Mouse (Mus musculus) embryonic stem cell, embryonic (primary cell): ENCODE results near the gene Rtel1.

Source experiments
- CTCF ChIA-PET, 4 experiments: fragments of 300-600 bp in 2 of 4; fragments of 350-600 bp in 2 of 4; sonication (Branson Sonifier 250); formaldehyde crosslinking; loops; one replicate each; lab custom pipeline; 2022; ENCODE audit warnings: inconsistent platforms in 2 of 4; lab: Charles Lee
- POLR2A ChIA-PET, 4 experiments: fragments of 300-600 bp in 2 of 4; fragments of 350-600 bp in 2 of 4; sonication (Branson Sonifier 250); formaldehyde crosslinking; loops; one replicate each; lab custom pipeline; 2022; ENCODE audit warnings: antibody characterized with exemption in 4 of 4, inconsistent platforms in 1 of 4; lab: Charles Lee

The Rtel1 gene

DNA sequence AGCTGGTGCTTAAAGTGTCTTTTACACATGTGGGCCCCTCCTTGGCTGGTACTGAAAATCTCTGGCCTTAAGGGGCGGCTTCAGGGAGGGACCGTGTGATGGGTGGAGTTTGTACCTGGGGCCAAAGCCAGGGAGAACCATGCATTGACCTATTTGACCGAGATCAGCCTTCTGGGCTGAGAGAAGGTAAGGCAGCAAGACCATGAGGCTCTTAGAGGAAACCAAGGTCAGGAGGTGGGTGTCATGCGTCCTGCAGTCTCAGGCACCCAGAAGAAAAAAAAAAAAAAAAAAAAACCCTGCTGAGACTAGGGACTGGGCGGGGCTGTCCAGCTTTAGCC is 6.6 kb upstream of the Rtel1 start:
- ChIA-PET POLR2A (interaction anchor here in 3 of 4 experiments (0.6 to 2.1 kb wide), 12 partner anchors 9 to 673 kb away, joined by 3 to 13 read pairs (median 3); no protein-coding TSS in a partner anchor), CTCF (interaction anchor here in 1 of 4 experiments (0.6 kb wide), 3 partner anchors 17 to 1390 kb away, joined by 3 to 4 read pairs (median 3); no protein-coding TSS in a partner anchor)

DNA sequence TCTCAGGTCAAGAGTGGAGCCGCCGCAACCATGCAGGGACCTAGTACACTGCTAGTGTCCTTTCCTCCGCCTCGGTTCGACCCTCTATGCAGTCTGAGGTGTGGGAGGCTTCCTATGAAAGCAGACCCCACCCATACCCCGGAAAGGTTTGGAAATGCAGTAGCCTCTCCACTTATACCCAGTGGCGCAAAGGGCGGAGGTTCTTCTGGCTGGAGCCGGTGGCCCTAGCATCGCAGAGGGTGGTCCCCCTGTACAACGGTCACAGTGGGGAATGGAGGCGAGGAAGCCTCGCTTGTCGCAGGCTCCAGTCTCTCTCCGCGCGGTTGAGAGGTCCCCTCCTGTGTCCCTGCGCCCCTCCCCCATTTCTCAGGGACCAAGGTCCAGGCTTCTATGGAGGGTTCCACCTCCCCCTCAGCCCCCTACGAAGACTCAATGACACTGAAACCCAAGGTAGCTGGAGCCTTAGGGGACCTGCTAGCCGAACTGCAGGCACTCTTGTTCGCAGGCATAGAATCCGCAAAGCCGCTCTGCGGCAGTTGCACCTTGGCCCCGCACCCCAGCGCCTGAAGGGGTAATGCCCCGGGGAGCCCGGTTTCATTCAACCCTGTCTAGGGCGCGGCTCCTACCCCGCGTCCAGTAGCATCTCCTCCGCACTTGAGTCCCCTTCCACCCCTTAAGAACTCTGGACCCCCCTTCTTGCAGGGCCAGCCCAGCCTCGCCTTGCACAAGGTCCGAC is 6.0 kb upstream of the Rtel1 start:
- ChIA-PET CTCF (interaction anchor here in 3 of 4 experiments (0.6 to 1.0 kb wide), 4 partner anchors 149 to 1390 kb away, joined by 3 to 6 read pairs (median 3); no protein-coding TSS in a partner anchor), POLR2A (interaction anchor here in 3 of 4 experiments (0.5 to 2.1 kb wide), 16 partner anchors 8 to 674 kb away, joined by 3 to 13 read pairs (median 4); partner anchors contain the start of genes Arfrp1 (in 2 of the 3), Ppdpf (in 1 of the 3), Tpd52l2 (in 1 of the 3) and Zgpat (in 1 of the 3))

DNA sequence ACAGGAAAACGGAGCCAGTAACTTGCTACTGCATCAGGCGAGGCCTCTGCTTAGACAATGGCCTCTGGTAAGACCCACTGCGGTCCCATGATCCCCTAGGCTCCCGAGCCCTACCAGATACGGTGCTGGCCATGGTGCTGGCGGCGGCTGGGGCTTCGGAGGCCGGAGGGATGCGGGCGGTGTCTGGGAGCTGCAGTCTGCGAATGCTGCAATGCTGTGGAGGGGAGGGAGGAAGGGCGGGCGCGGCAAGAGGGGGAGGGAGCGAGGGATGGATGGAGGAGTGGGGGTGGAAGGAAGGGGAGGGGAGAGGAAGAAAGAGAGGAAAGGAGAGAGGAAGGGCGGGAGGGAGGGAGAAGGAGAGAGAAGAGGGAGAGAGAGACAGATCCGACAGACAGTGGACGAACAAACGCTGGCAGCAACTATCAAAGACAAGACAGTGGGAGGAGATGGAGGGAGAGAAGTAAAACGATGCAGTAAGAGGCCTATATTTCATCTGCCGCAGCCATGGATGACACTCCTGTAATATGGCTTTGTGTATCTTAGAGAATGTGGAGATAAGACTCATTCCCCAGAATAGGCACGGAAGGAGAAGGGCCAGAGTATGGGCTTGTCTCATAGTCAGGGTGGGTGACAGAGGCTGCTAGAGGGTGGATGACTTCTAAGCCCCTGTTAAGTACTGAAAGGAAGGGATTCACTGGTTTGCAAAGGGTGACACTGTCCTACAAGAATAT is 5.3 kb upstream of the Rtel1 start, which contains the start of gene Stmn3:
TSS of gene Stmn3 (minus strand) at position 421 of the 731 bp plus-strand sequence.
- ChIA-PET POLR2A (interaction anchor here in 3 of 4 experiments (0.5 to 2.0 kb wide), 14 partner anchors 9 to 287 kb away, joined by 3 to 8 read pairs (median 3); partner anchors contain the start of genes Arfrp1 (in 2 of the 3), Ppdpf (in 1 of the 3), Tpd52l2 (in 1 of the 3) and Zgpat (in 1 of the 3)), CTCF (interaction anchor here in 2 of 4 experiments (0.6 to 1.0 kb wide), 2 partner anchors 209 to 365 kb away, joined by 3 to 6 read pairs; no protein-coding TSS in a partner anchor)

DNA sequence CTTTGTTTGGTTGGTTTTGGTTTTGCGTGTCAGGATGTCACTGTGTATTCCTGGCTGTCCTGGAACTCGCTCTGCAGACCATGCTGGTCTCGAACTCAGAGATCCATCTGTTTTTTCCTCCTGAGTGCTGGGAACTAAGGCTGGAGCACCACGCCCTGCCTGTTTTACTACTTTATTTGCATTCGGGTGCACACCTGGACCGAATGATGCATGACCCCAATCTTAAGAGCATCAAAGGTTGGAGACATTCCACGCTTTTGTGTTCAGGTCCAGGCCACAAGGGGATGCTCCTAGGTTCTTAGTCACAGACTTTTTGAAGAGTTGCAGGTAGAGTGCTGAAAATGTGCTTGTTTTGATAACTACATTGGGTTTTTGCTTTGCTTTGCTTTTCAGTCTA is 562 bp downstream of the Rtel1 start:
- POLR2A ChIA-PET = interaction anchor here (0.6 to 9.0 kb wide), 33 partner anchors 7 to 281 kb away, joined by 3 to 103 read pairs (median 5); partner anchors contain the start of genes Arfrp1 (in 3 of the 4), Zgpat (in 3 of the 4), Ppdpf (in 2 of the 4) and Fndc11 (in 1 of the 4)
- CTCF ChIA-PET = interaction anchor here (0.6 to 3.2 kb wide), 11 partner anchors 12 to 359 kb away, joined by 3 to 16 read pairs (median 4); partner anchors contain the start of gene Ppdpf (in 3 of the 4)

DNA sequence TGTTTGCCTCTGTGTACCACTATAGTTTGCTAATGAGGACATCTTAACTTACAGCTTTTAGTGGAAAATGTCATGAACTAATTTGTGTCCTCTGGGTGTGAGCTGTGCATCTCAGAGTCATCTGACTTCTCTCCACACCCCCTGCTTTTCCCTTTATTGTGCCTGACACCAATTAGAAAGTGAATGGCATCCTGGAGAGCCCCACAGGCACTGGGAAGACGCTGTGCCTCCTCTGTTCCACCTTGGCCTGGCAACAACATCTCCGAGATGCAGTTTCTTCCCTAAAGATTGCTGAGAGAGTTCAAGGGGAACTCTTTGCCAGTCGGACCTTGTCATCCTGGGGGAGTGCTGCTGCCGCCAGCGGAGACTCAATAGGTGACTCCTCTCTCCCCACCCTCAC is 2.6 kb downstream of the Rtel1 start:
- CTCF ChIA-PET = interaction anchor here (0.5 to 1.5 kb wide), 5 partner anchors 12 to 135 kb away, joined by 3 to 5 read pairs (median 3); partner anchors contain the start of gene Ppdpf (in 1 of the 4)
- POLR2A ChIA-PET = interaction anchor here in 3 of 4 experiments (1.1 to 9.0 kb wide), 15 partner anchors 10 to 198 kb away, joined by 3 to 103 read pairs (median 4); partner anchors contain the start of genes Dnajc5 (in 1 of the 3) and Ppdpf (in 1 of the 3)

DNA sequence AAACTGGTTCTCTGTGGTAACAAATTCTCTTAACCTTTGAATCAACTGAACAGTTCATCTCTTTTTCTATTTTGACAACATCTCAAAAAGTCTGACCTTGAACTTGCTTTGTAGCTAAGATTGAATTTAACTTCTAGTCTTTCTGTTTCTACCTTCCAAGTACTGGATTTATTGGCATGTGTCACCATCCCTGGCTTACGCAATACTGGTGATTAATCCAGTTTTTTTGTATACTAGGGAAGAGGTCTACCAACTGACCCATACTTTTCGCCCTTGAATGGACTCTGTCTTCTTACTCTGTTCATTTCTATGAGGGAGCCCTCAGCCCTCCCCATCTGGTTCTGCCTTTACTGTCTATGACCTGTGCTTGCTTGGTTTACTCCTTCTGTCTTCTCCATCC is 6.6 kb downstream of the Rtel1 start:
- ChIA-PET CTCF (no interaction called here), POLR2A (interaction anchor here in 2 of 4 experiments (1.1 to 9.0 kb wide), 3 partner anchors 6 to 31 kb away, joined by 3 to 103 read pairs (median 22); no protein-coding TSS in a partner anchor)

DNA sequence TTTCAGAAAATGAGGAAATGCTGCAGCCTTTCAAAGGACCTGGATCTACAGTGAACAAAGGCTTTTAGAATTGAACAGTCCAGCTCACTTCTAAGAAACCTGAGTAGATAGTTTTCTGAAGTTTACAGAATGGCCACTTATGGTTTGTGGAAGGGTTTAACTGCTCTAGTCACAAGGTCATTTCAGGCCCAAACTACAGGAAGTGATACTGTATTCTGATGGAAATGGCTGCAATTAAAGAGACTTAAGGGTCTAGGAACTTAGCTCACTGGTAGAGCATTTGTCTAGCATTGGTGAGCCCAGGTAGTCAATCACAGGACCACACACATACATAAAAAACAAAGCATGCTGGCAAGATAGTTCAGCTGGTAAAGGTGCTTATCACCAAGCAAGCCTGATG is 13.0 kb downstream of the Rtel1 start:
- POLR2A ChIA-PET = interaction anchor here (0.6 to 7.2 kb wide), 30 partner anchors 9 to 421 kb away, joined by 3 to 103 read pairs (median 4); partner anchors contain the start of genes Arfrp1 (in 2 of the 4), Rtel1 (in 2 of the 4), Dnajc5 (in 1 of the 4) and Ppdpf (in 1 of the 4)
- CTCF ChIA-PET = interaction anchor here in 3 of 4 experiments (0.7 to 3.3 kb wide), 7 partner anchors 13 to 175 kb away, joined by 3 to 43 read pairs (median 7); partner anchors contain the start of genes Ppdpf (in 2 of the 3) and Rtel1 (in 1 of the 3)

DNA sequence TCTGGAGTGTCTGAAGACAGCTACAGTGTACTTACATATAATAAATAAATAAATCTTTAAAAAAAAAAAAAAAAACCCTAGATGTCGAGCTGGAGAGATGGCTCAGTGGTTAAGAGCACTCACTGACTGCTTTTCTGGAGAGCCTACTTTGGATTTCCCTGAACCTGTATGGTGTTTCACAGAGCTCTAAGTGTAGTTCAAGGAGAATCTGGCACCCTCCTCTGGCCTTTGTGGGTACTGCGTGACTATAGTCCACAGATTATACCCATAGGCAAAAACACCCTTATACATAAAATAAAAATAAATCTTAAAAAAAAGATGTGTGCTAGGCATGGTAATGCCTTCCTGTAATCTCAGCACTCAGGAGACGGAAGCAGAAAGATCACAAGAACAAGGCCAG is 14.5 kb downstream of the Rtel1 start:
- CTCF ChIA-PET = interaction anchor here (0.6 to 3.3 kb wide), 35 partner anchors 9 to 449 kb away, joined by 3 to 43 read pairs (median 4); partner anchors contain the start of genes Ppdpf (in 3 of the 4), Rtel1 (in 1 of the 4) and Tcea2 (in 1 of the 4)
- POLR2A ChIA-PET = interaction anchor here in 3 of 4 experiments (0.6 to 7.2 kb wide), 24 partner anchors 8 to 223 kb away, joined by 3 to 103 read pairs (median 6); partner anchors contain the start of genes Ppdpf (in 2 of the 3), Zgpat (in 2 of the 3), Arfrp1 (in 1 of the 3) and Rtel1 (in 1 of the 3)

DNA sequence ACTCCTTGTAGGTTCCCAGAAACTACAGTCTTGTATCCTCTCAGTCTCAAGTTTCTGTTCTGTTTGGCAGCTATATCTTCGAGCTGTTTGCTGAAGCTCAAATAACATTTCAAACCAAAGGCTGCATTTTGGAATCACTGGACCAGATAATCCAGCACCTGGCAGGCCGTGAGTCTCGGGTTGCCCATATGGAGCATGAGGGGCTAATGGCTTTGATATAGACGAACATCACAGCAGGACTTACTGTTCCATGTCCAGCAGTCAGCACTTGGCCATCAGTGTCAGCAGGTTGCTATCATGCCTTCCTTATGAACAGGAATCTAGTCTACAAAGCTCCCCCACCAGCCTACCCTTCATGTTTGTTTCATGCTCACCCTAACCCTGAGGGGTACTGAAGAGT is 20.9 kb downstream of the Rtel1 start:
- ChIA-PET CTCF (no interaction called here), POLR2A (interaction anchor here in 1 of 4 experiments (0.9 to 3.8 kb wide), 4 partner anchors 11 to 111 kb away, joined by 3 to 25 read pairs (median 5); no protein-coding TSS in a partner anchor)

DNA sequence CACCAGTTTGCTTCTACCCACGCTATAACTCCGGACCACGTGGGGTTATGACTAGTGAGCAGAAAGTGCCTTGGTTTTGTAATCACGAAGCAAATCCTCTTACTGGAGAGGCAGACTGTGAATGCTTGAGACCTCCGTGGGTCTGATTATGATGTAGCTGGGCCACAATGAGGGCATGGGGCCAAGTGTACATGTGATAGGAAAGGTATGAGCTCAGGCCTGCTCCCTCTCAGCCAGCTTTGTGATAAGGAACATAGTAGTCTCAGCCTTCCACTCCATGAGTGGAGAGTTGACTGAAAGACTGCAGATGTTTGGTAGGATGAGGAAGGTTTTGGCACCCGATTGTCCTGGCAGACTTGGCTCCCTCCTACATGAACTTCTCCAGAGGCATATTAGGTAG is 23.2 kb downstream of the Rtel1 start:
- CTCF ChIA-PET = no interaction called here

DNA sequence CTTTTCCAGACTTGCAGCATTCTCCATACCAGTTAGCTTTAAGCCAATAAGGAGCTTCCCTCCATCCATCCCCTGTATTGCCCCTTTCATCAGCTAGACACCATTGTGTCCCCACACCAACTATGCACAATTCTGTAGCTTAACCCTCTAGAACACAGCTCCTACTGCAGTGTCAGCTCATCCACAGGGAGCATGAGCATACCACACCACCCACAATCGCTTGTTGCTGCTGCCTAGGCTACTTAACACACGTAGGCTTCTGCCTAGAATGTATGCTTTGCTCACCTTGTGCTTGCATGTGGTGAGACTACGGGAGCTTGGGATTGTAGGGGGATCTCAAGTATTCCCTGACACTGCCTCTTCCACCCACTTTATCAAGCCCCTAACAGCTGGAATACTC is 37.2 kb downstream of the Rtel1 start:
- POLR2A ChIA-PET = interaction anchor here (0.5 to 5.1 kb wide), 24 partner anchors 8 to 467 kb away, joined by 3 to 29 read pairs (median 4); partner anchors contain the start of genes Arfrp1 (in 2 of the 4), Zgpat (in 2 of the 4), Rtel1 (in 1 of the 4) and Tcea2 (in 1 of the 4)
- CTCF ChIA-PET = interaction anchor here in 3 of 4 experiments (1.1 to 2.3 kb wide), 5 partner anchors 13 to 171 kb away, joined by 3 to 8 read pairs (median 4); no protein-coding TSS in a partner anchor

More for the DNA sequence above, 23.2 kb downstream of the Rtel1 start:
- POLR2A ChIA-PET = interaction anchor here in 2 of 4 experiments (0.8 to 1.1 kb wide), 2 partner anchors 25 to 654 kb away, joined by 3 to 8 read pairs; no protein-coding TSS in a partner anchor

DNA sequence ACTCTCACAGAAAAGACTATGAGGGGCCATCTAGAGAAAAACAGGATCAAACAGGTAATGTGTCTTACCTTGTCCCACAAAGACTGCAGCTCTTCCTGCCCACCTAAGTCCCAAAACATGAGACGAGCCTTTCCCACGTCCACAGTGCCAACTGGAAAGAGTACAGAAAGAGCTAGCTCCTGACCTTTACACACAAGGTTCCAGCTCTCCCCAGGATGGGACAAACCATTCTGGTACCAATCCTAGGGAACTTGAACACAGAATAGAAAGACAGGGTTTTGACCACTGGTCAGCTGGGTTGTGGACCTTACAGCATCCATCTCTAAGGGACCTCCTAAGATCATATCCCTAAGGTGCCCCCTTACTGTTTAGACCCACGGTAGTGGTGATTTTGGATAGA is 44.4 kb downstream of the Rtel1 start:
- CTCF ChIA-PET = no interaction called here
- POLR2A ChIA-PET = interaction anchor here in 3 of 4 experiments (0.5 to 2.3 kb wide), 7 partner anchors 12 to 235 kb away, joined by 3 to 9 read pairs (median 6); partner anchors contain the start of genes Dnajc5 (in 1 of the 3), Samd10 (in 1 of the 3) and Tpd52l2 (in 1 of the 3)

DNA sequence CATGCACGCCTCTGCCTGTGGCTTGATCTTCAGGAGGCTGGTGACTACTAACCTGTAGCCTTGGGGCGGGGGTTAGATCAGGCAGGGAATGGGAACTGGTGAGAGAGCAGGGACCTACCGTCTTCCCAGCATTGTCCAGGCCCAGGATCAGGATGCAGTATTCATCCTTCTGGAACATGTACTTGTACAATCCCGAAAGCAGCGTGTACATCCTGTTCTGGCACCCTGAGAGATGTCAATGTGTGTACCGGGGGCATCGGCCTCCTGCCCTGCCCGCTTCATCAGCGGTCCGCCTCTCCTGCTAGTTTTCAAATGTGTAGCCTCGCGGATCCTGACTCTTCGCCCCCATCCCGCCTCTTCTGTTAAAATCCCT is 44.9 kb downstream of the Rtel1 start:
- POLR2A ChIA-PET = interaction anchor here (0.6 to 2.3 kb wide), 16 partner anchors 8 to 314 kb away, joined by 3 to 14 read pairs (median 5); partner anchors contain the start of genes Rtel1 (in 3 of the 4), Ppdpf (in 1 of the 4) and Tpd52l2 (in 1 of the 4)
- CTCF ChIA-PET = interaction anchor here in 1 of 4 experiments (0.9 to 1.3 kb wide), 4 partner anchors 45 to 314 kb away, joined by 3 to 6 read pairs (median 4); partner anchors contain the start of genes Ppdpf and Rtel1

DNA sequence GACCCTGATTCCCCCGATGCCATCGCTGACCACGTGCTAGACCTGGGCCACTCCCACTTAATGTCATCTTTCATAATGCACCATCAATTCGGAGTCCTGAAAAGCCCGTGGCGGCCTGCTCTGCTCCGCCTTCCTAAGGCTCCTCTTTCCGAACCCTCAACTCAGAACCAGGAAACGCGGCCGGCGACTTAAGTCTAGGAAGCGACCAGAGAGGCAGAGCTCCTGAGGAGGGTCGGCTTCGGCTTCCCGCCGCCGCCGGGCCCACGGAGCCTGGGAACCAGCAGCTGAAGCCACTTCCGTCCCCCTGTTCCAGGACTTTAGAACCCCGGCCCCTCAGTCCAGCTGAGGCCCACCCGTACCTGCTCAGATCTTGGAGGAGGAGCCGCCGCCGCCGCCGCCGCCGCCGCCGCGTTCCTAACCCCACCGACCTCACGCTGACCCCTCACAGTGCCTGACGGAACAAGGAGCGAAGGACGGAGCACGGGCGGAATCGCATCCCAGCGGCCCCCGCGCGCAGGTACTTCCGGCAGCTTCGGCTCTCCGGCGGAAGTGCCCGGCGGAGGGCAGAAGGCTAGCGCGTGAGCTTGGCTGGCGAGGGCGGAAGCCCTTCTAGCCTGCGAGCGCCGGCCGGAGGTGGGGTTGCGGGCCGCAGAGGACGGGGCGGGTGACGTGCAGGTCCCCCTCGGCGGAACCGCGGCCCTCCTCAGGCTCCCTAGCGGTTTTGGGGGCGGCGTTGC is 45.5 kb downstream of the Rtel1 start, which contains the start of the genes Zgpat and Arfrp1:
TSS of gene Zgpat (plus strand) at position 69 of the 737 bp plus-strand sequence.
TSS of gene Arfrp1 (minus strand) at position 545 of the 737 bp plus-strand sequence.
- ChIA-PET POLR2A (interaction anchor here (0.5 to 2.3 kb wide), 45 partner anchors 9 to 314 kb away, joined by 3 to 14 read pairs (median 4); partner anchors contain the start of genes Rtel1 (in 3 of the 4), Dnajc5 (in 2 of the 4), Lime1 (in 2 of the 4) and Ppdpf (in 2 of the 4)), CTCF (interaction anchor here in 3 of 4 experiments (0.7 to 1.4 kb wide), 12 partner anchors 10 to 314 kb away, joined by 3 to 6 read pairs (median 3); partner anchors contain the start of genes Ppdpf (in 3 of the 3), Rtel1 (in 1 of the 3) and Tpd52l2 (in 1 of the 3))

DNA sequence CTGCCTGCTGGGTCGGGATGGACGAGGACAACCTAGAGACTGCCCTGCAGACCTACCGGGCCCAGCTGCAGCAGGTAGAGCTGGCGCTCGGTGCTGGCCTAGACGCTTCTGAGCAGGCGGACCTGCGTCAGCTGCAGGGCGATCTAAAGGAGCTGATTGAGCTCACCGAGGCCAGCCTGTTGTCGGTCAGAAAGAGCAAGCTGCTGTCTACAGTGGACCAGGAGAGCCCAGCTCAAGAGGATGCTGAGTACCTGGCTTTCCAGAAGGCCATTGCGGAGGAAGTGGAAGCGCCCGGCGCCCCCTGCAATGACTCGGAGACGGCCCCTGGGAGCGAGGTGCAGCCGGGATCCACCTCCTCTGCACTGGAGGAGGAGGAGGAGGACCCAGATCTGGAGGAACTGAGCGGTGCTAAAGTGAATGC is 46.1 kb downstream of the Rtel1 start:
- POLR2A ChIA-PET = interaction anchor here (0.5 to 2.3 kb wide), 43 partner anchors 9 to 313 kb away, joined by 3 to 14 read pairs (median 4); partner anchors contain the start of genes Rtel1 (in 3 of the 4), Lime1 (in 2 of the 4), Ppdpf (in 2 of the 4) and Abhd16b (in 1 of the 4)
- CTCF ChIA-PET = interaction anchor here (0.6 to 1.4 kb wide), 11 partner anchors 11 to 313 kb away, joined by 3 to 6 read pairs (median 3); partner anchors contain the start of genes Ppdpf (in 3 of the 4) and Tpd52l2 (in 1 of the 4)
